Mouse (Mus musculus) limb, embryonic 14.5 days (tissue): ENCODE measurements at regions not wholly inside any gene's neighbourhood (a gene's known extent, or its start where the extent isn't known, plus 50 kb on each side); places are given as distances from the start of the nearest gene placed in this dataset.

Experiments
- ATAC-seq: fragments of 200-750 bp; cut with Nextera tagmentation; 2 replicates; pipeline ENCODE4 v1.8.0; 2017; ENCODE audit warnings: low read depth, moderate number of reproducible peaks, moderate TSS enrichment; ENCODE audit not compliant: low FRiP score
- DNase-seq: peaks from one replicate; pipeline ENCODE4 v3.0.0-alpha.2; 2015; ENCODE audit warnings: low spot score
- H3K27ac ChIP-seq: fragments of 300-500 bp; sonication (generic); replicated peaks from 2 replicates; pipeline ENCODE4 v1.5.1; 2014; ENCODE audit warnings: low read depth, mild to moderate bottlenecking, low read length, moderate library complexity, mixed read lengths
- H3K27me3 ChIP-seq: fragments of 300-500 bp; sonication (generic); 2 replicates; pipeline ENCODE4 v1.6.1; 2014; ENCODE audit warnings: low read length, mixed read lengths; ENCODE audit not compliant: control insufficient read depth, insufficient read depth
- H3K36me3 ChIP-seq: fragments of 300-500 bp; sonication (generic); 2 replicates; pipeline ENCODE4 v1.6.1; 2014; ENCODE audit warnings: mild to moderate bottlenecking, low read length, moderate library complexity, mixed read lengths; ENCODE audit not compliant: control insufficient read depth, insufficient read depth
- H3K4me1 ChIP-seq: fragments of 300-500 bp; sonication (generic); 2 replicates; pipeline ENCODE4 v1.6.1; 2014; ENCODE audit warnings: antibody characterized with exemption, low read length, mixed read lengths; ENCODE audit not compliant: control insufficient read depth, insufficient read depth
- H3K4me2 ChIP-seq: fragments of 300-500 bp; sonication (generic); replicated peaks from 2 replicates; pipeline ENCODE4 v1.6.1; 2014; ENCODE audit warnings: low read depth, mild to moderate bottlenecking, low read length, moderate library complexity; ENCODE audit not compliant: severe bottlenecking
- H3K4me3 ChIP-seq: fragments of 300-500 bp; sonication (generic); replicated peaks from 2 replicates; pipeline ENCODE4 v1.5.1; 2014; ENCODE audit warnings: low read length
- H3K9ac ChIP-seq: fragments of 300-500 bp; sonication (generic); 2 replicates; pipeline ENCODE4 v1.6.1; 2014; ENCODE audit warnings: mild to moderate bottlenecking, low read depth, low read length, moderate library complexity; ENCODE audit not compliant: severe bottlenecking
- H3K9me3 ChIP-seq: fragments of 300-500 bp; sonication (generic); 2 replicates; pipeline ENCODE4 v1.6.1; 2016; ENCODE audit warnings: low read length; ENCODE audit not compliant: control insufficient read depth
- POLR2A ChIP-seq: fragments of 200-500 bp; IDR thresholded peaks from 2 replicates; pipeline ENCODE4 v1.8.0; 2012; ENCODE audit warnings: inconsistent platforms, mild to moderate bottlenecking, moderate library complexity, borderline replicate concordance; ENCODE audit not compliant: insufficient read depth, insufficient read length; ENCODE audit errors: extremely low read depth
- WGBS: fragments of 180-500 bp; shearing (Covaris S2); extraction: QIAGEN DNeasy Blood & Tissue Kit; methylation state at CpG from one replicate; pipeline ENCODE4 v1.1.7; 2014; 5-methylcytosine and 5-hydroxymethylcytosine counted together

DNA sequence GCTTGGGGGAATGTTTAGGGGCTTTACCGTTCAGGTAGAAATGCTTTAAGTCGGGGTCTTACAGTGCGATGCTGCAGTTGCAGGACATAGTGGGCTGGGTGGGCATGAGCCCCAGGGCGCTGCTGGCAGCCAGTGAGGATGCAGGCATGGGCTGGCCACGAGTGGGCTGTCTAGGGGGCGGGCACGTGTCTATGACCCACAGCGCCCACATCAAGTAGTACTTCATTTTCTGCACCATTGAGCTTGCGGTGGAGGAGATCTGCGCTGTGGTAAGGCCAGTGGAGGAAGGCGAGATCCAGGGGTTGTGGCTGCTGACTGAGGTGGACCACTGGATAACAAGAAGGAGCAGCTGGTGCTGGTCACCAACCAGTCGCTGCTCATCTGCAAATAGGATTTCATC, 52.4 kb upstream of the Olfr291 start:
- Histone ChIP-seq H3K9ac (no peak overlapping the region), H3K4me2 (no peak overlapping the region), H3K4me3 (no peak overlapping the region), H3K36me3 (no peaks in the 10 kb centered on the region), H3K27me3 (no peaks in the 10 kb centered on the region), H3K9me3 (no peaks in the 10 kb centered on the region), H3K27ac (no peak overlapping the region), H3K4me1 (no peaks in the 10 kb centered on the region)
- ATAC-seq (no peak), DNase-seq (no peak)
- TF ChIP-seq POLR2A: no peak
- WGBS: 35% methylated on average over 12 of the region's 12 CpGs

GRCm38 (mm10) chr7:84794655-84795054, 58.7 kb upstream of the Olfr291 start:
- Histone ChIP-seq H3K4me2 (no peak overlapping the region), H3K36me3 (no peaks in the 10 kb centered on the region), H3K27ac (no peak overlapping the region), H3K4me3 (no peak overlapping the region), H3K27me3 (no peaks in the 10 kb centered on the region), H3K4me1 (no peaks in the 10 kb centered on the region), H3K9ac (no peak overlapping the region), H3K9me3 (no peaks in the 10 kb centered on the region)
- TF ChIP-seq POLR2A: no peak
- WGBS: 10% methylated on average over 1 of the region's 1 CpGs
- DNase-seq (peak; percentile 33), ATAC-seq (no peak)

- H3K4me1 ChIP-seq: no peaks in the 10 kb centered on the region
- H3K27me3 ChIP-seq: no peaks in the 10 kb centered on the region
- H3K9ac ChIP-seq: peak overlapping the region; percentile 63
- H3K4me2 ChIP-seq: peak overlapping the region; percentile 71
- H3K9me3 ChIP-seq: no peaks in the 10 kb centered on the region
- peak overlapping the region; percentile 48 for H3K4me3 ChIP-seq
- H3K27ac ChIP-seq: no peak overlapping the region
- DNase-seq (peak; percentile 82), ATAC-seq (peak; percentile 92)
- under 1% methylated on average over 30 of the region's 30 CpGs for WGBS
- no peak for TF ChIP-seq POLR2A
- no peaks in the 10 kb centered on the region for H3K36me3 ChIP-seq
Observed at GRCm38 (mm10) chr7:84779276-84779825, 74.0 kb upstream of the Olfr291 start.

DNA sequence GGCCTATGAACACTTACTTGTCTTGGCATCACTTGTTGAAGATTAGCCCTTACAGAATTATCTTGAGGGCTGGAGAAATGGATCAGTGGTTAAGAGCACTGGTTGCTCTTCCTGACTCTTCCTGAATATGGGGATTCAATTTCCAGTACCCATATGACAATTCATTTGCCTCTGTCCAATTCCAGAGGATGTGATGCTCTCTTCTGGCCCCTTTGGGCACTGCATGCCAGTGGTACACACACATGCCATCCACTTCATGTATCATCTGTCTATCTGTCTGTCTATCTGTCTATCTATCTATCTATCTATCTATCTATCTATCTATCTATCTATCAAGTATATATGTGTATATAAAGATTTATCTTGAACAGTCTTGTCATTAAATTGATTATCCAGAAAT, 75.7 kb upstream of the Olfr291 start:
- no peaks in the 10 kb centered on the region for H3K27me3 ChIP-seq
- ATAC-seq (no peak), DNase-seq (no peak)
- H3K9ac ChIP-seq: no peak overlapping the region
- no peak overlapping the region for H3K27ac ChIP-seq
- no peaks in the 10 kb centered on the region for H3K4me1 ChIP-seq
- H3K9me3 ChIP-seq: no peaks in the 10 kb centered on the region
- H3K36me3 ChIP-seq: no peaks in the 10 kb centered on the region
- H3K4me3 ChIP-seq: no peak overlapping the region
- no peak for TF ChIP-seq POLR2A
- H3K4me2 ChIP-seq: no peak overlapping the region

- no peaks in the 10 kb centered on the region for H3K36me3 ChIP-seq
- ATAC-seq (no peak), DNase-seq (no peak)
- H3K9ac ChIP-seq: no peak overlapping the region
- no peak for TF ChIP-seq POLR2A
- no peak overlapping the region for H3K4me2 ChIP-seq
- H3K9me3 ChIP-seq: no peaks in the 10 kb centered on the region
- H3K4me3 ChIP-seq: no peak overlapping the region
- WGBS: 76% methylated on average over 3 of the region's 3 CpGs
- H3K4me1 ChIP-seq: no peaks in the 10 kb centered on the region
- no peaks in the 10 kb centered on the region for H3K27me3 ChIP-seq
- H3K27ac ChIP-seq: no peak overlapping the region
Observed at GRCm38 (mm10) chr7:84756261-84756660, 66.5 kb upstream of the Zfand6 start.

DNA sequence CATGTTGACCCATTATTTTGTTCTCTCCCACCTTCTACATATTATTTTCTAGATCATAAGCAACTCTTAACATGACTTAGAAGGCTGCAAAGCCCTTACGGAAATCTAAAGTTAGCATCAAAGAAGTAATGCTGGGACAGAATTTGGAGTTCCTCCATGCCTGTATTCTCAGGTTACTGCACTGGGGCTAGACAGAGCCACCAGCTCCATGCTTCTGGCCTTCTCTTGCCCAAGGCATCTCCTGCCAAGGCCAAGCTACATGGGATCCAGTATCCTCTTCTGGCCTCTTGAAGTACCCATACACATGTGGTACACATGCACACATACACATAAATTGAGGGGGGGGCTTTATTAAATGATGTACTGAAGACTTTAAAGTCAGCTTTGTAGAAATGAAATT, 63.6 kb upstream of the Zfand6 start:
- no peak overlapping the region for H3K9ac ChIP-seq
- no peak for TF ChIP-seq POLR2A
- DNase-seq (no peak), ATAC-seq (no peak)
- H3K4me2 ChIP-seq: no peak overlapping the region
- no peak overlapping the region for H3K4me3 ChIP-seq
- WGBS: 78% methylated on average over 1 of the region's 1 CpGs
- no peaks in the 10 kb centered on the region for H3K9me3 ChIP-seq
- H3K27ac ChIP-seq: no peak overlapping the region
- H3K27me3 ChIP-seq: no peaks in the 10 kb centered on the region
- peaks cover 6% of the 10 kb centered on the region; the same call in 1 of the 2 replicates for H3K4me1 ChIP-seq
- H3K36me3 ChIP-seq: no peaks in the 10 kb centered on the region
